Mouse (Mus musculus): ENCODE measurements around the gene Tpd52l2. TPM values are rescaled to one million over a fixed set of nuclear protein-coding genes. Genes with fewer than 3 reads are reported as not detected.

The Tpd52l2 gene
- polyA plus RNA-seq, 1 experiment = 38.2 TPM

DNA sequence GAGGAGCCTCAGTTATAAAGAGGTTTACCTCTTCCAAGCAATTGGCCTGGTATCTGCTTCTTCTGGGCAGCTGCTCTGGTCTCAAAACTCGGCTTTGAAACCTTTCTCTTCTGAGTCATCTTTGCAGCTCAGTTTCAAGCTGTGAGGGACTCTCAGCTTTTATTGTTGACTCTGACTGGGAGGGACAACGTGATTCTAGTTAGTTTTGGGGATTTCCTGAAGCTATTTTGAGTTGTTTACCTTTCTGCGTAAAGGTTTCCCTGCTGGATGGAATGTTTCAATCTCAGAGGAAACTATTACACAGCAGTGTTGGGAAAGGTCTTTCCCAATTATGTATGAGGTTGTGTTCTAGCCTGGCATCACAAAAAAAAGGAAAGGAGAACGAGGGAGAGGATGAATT lies 1.7 kb downstream of the Tpd52l2 start:
- Histone ChIP-seq H3K4me3 (replicated peaks) (peak overlapping the region; percentile 56), H3K36me3 (replicated peaks; ENCODE audit: low read length) (peaks cover 46% of the 10 kb centered on the region), H3K27me3 (replicated peaks) (peaks cover 7% of the 10 kb centered on the region), H3K4me1 (peaks cover 44% of the 10 kb centered on the region), H3K9me3 (no peaks in the 10 kb centered on the region)
- TF ChIP-seq GATA1 (IDR thresholded peaks at IDR 0.05; ENCODE audit: borderline replicate concordance, low read length) (no peak), FLI1 (IDR thresholded peaks at IDR 0.05; ENCODE audit: low read length) (no peak)

DNA sequence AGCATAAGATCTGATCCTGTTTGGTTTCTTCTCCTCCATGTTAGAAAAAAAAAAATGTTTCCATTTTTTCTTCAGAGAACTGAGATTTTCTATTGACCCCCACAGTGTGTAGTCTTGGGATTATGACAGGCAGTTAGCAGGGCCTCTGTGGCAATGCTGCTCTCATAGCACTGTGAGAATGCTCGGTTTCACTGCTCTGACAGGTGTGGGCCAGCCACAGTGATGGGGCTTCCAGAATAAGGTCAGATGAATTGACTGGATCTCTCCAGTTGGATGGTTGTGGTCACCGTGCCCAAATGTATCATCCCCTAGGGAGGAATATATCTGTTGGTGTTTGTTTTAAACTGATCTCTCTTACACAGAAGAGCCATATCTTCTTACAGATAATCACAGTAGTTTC lies 12.2 kb downstream of the Tpd52l2 start:
- TF ChIP-seq FLI1 (IDR thresholded peaks at IDR 0.05; ENCODE audit: low read length) (no peak), GATA1 (IDR thresholded peaks at IDR 0.05; ENCODE audit: borderline replicate concordance, low read length) (no peak)
- Histone ChIP-seq H3K4me1 (peaks cover 32% of the 10 kb centered on the region), H3K27me3 (replicated peaks) (no peaks in the 10 kb centered on the region), H3K4me3 (replicated peaks) (no peak overlapping the region), H3K9me3 (no peaks in the 10 kb centered on the region), H3K36me3 (replicated peaks; ENCODE audit: low read length) (peaks cover 97% of the 10 kb centered on the region)

DNA sequence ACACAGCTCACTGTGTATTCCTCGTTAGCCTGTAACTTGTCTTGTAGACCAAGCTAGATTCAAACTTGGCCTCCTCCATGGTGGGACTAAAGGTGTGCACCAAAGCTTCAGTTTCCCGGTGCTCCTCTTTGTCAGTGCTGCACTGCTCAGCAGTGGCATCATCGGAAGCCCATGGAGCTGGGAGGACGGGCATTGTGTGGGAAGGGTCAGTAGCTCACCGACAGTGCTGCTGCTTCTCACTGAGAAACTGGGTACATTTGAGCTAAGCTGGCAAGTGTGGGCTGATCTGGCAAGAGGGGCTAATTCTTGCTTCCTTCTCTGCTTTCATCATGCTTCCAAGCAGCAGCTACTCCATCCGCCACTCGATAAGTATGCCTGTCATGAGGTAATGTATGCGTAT lies 14.3 kb downstream of the Tpd52l2 start:
- peaks cover 22% of the 10 kb centered on the region for H3K4me1 ChIP-seq
- TF ChIP-seq GATA1 (IDR thresholded peaks at IDR 0.05; ENCODE audit: borderline replicate concordance, low read length) = no peak
- no peak for TF ChIP-seq FLI1 (IDR thresholded peaks at IDR 0.05; ENCODE audit: low read length)
- no peak overlapping the region for H3K4me3 ChIP-seq (replicated peaks)
- no peaks in the 10 kb centered on the region for H3K27me3 ChIP-seq (replicated peaks)
- H3K9me3 ChIP-seq = no peaks in the 10 kb centered on the region
- peaks cover 96% of the 10 kb centered on the region for H3K36me3 ChIP-seq (replicated peaks; ENCODE audit: low read length)

DNA sequence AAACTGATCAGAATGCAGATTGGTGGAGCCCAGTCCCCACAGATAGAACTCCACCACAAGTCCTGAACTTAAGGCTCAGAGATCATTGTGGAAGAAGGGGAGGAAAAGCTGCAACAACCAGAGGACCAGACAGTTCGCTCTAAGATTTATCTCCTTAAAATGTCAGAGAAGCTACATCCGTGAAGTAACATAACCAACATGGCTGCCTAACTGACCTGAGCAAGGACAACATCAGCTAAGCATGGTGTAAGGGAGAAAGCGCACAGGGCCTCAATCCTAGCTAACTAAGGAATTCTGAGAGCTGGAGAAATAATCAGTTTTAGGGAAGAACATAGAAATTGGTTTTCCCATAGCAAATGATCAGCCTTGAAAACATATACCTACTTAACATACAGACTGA lies 22.3 kb downstream of the Tpd52l2 start:
- Histone ChIP-seq H3K36me3 (replicated peaks; ENCODE audit: low read length) (peaks cover 57% of the 10 kb centered on the region), H3K27me3 (replicated peaks) (no peaks in the 10 kb centered on the region), H3K4me1 (peaks cover 56% of the 10 kb centered on the region), H3K4me3 (replicated peaks) (peak overlapping the region; percentile 97), H3K9me3 (no peaks in the 10 kb centered on the region)
- TF ChIP-seq FLI1 (IDR thresholded peaks at IDR 0.05; ENCODE audit: low read length) (no peak), GATA1 (IDR thresholded peaks at IDR 0.05; ENCODE audit: borderline replicate concordance, low read length) (no peak)

DNA sequence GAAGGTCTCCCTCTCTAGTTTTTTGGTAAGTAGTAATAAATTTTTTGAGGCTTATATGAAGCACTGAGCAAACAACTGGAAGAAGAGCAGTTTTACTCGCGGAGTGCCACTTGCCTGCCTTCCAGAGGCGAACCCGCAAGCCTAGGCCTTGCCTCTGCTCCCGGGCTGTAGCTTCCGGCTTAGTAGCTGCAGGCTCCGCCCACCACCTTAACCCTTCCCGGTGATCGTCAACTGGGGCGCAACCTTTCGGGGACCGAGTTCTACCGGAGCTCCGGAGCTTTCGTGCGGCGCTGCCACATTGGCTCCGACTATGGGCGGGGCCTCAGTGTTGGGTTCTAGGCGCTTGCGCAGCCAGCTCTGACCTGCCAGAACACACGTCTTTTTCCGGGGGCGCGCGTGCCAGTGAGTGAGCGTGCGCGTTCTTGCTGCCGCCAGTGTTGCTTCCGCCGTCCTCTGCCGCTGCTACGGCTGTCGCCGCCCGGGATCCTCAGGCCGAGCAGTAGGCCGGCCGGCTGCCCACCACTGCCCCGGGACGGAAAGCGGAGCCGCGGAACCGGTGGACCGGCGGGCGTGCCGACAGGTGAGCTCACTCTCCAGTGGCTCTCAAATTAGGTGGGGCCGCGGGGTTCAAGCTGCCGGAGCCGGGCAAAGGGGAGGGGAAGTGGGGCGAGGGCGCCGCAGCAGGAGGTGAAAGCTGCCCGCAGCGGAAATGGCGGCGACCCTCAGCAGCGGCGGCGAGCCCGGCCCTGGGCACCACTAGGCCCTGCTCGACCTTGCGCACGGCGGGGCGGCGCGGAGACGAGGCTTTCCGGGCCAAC lies 23.4 kb downstream of the Tpd52l2 start, which contains the start of gene Dnajc5:
Gene Dnajc5, plus strand, starts transcription at position 368 of the 818 bp plus-strand sequence.
- peak within 1 kb of the TSS; percentile 97 for H3K4me3 ChIP-seq (replicated peaks)
- H3K36me3 ChIP-seq (replicated peaks; ENCODE audit: low read length) = peaks cover 53% of the 10 kb centered on the region
- peaks cover 54% of the 10 kb centered on the region for H3K4me1 ChIP-seq
- H3K9me3 ChIP-seq = no peaks in the 10 kb centered on the region
- TF ChIP-seq GATA1 (IDR thresholded peaks at IDR 0.05; ENCODE audit: borderline replicate concordance, low read length) (no peak), FLI1 (IDR thresholded peaks at IDR 0.05; ENCODE audit: low read length) (no peak)
- H3K27me3 ChIP-seq (replicated peaks) = no peaks in the 10 kb centered on the region

DNA sequence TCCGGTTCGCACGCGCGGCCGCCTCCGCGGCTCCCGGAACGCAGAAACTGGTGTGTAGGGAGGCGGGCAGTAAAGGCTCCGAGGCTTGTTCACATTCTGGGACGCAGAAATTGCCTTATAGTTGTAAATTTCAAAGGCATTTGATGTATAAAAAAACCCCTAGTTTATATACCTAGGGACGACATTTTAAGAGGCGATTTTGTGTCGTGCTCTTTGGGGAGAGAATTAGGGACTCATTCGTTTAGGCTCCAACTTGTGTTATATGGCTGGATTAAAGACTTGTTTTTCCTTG lies 23.9 kb downstream of the Tpd52l2 start:
- Histone ChIP-seq H3K36me3 (replicated peaks; ENCODE audit: low read length) (peaks cover 52% of the 10 kb centered on the region), H3K4me1 (peaks cover 58% of the 10 kb centered on the region), H3K4me3 (replicated peaks) (peak overlapping the region; percentile 97), H3K9me3 (no peaks in the 10 kb centered on the region), H3K27me3 (replicated peaks) (no peaks in the 10 kb centered on the region)
- no peak for TF ChIP-seq FLI1 (IDR thresholded peaks at IDR 0.05; ENCODE audit: low read length)
- TF ChIP-seq GATA1 (IDR thresholded peaks at IDR 0.05; ENCODE audit: borderline replicate concordance, low read length) = no peak

DNA sequence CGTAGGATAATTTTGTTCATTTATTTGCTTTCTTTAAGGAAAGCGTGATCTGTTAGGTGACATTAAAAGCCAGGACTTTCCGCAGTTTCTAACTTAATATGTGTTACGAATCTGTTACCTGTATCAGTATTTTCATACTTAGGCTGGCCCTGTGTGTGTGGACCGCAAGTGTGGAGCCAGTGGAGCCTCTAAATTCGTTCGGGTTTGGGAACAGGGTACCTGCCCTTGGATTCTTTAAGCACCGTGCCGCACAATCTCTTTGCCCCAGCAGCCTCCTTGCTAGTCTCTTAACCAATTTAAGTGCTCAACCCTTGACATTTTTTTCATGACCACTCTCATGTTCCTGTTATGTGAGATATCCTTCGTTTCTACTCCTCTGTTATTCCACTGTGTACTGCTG lies 24.5 kb downstream of the Tpd52l2 start:
- TF ChIP-seq FLI1 (IDR thresholded peaks at IDR 0.05; ENCODE audit: low read length) = no peak
- no peak for TF ChIP-seq GATA1 (IDR thresholded peaks at IDR 0.05; ENCODE audit: borderline replicate concordance, low read length)
- Histone ChIP-seq H3K27me3 (replicated peaks) (no peaks in the 10 kb centered on the region), H3K36me3 (replicated peaks; ENCODE audit: low read length) (peaks cover 51% of the 10 kb centered on the region), H3K9me3 (no peaks in the 10 kb centered on the region), H3K4me1 (peaks cover 56% of the 10 kb centered on the region), H3K4me3 (replicated peaks) (peak overlapping the region; percentile 97)

DNA sequence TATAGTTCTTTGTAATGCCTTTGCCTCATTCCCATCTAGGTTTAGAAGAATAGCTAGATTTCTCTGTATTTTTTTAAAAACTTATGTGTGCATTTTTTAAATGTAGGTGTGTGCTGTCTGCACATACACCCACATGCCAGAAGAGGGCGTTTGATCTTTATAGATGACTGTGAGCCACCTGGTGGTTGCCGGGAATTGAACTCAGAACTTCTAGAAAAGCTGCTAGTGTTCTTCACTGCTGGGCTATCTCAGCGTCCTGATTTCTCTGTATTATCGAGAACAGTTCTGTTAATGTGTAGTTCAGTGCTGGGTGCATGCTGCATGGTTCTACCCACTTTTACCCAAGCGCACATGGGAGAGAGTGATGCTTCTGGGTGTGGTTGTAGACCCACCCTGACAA lies 25.9 kb downstream of the Tpd52l2 start:
- H3K4me3 ChIP-seq (replicated peaks) = peak overlapping the region; percentile 11

DNA sequence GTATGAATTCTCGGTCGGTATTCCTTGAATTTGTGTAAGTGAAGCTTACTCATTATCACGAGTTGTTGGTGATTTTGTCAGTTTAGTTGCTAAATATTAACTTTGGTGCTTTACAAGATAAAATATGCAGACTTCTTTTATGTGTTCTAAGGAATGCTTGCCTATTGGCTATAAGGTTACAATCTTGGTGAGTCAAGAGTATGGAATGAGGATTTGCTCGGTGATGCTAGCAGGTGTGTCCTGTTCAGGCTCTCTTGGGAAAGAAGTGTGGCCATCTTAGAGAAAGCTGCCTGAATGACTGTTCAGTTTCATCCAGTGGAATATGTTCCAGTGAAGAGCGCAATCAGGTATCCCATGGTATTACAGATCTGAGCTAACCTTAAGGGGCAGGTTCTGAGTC lies 28.6 kb downstream of the Tpd52l2 start:
- Histone ChIP-seq H3K4me3 (replicated peaks) (no peak overlapping the region), H3K4me1 (peaks cover 49% of the 10 kb centered on the region), H3K27me3 (replicated peaks) (no peaks in the 10 kb centered on the region), H3K9me3 (peaks cover 2% of the 10 kb centered on the region), H3K36me3 (replicated peaks; ENCODE audit: low read length) (peaks cover 60% of the 10 kb centered on the region)
- no peak for TF ChIP-seq GATA1 (IDR thresholded peaks at IDR 0.05; ENCODE audit: borderline replicate concordance, low read length)

More for the DNA sequence above, 25.9 kb downstream of the Tpd52l2 start:
- Histone ChIP-seq H3K27me3 (replicated peaks) (no peaks in the 10 kb centered on the region), H3K36me3 (replicated peaks; ENCODE audit: low read length) (peaks cover 44% of the 10 kb centered on the region), H3K4me1 (peaks cover 61% of the 10 kb centered on the region), H3K9me3 (no peaks in the 10 kb centered on the region)
- TF ChIP-seq GATA1 (IDR thresholded peaks at IDR 0.05; ENCODE audit: borderline replicate concordance, low read length) (no peak), FLI1 (IDR thresholded peaks at IDR 0.05; ENCODE audit: low read length) (no peak)

DNA sequence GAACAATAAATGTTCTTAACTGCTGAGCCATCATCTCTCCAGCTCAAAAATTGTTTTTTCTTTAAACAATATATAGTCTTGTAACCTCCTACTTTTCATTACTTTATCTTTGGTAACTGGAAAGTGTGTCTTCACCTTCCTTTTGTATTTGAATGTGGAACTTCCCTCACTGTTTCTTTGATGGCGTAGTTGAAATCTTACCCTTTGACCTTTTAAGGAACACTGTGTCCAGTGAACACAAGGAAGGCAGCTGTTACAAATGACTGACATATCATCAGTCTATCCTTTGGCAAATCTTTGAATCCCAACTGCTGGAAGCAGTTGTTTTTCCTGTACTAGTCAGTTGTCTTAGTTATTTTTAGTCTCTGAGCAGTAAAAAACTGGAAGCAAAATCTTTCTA lies 32.1 kb downstream of the Tpd52l2 start:
- Histone ChIP-seq H3K9me3 (peaks cover 13% of the 10 kb centered on the region), H3K4me1 (peaks cover 40% of the 10 kb centered on the region), H3K36me3 (replicated peaks; ENCODE audit: low read length) (peaks cover 79% of the 10 kb centered on the region), H3K4me3 (replicated peaks) (no peak overlapping the region), H3K27me3 (replicated peaks) (no peaks in the 10 kb centered on the region)
- TF ChIP-seq GATA1 (IDR thresholded peaks at IDR 0.05; ENCODE audit: borderline replicate concordance, low read length) = no peak
